Mouse (Mus musculus): Measurements from ENCODE around the gene Adtrp.

Adtrp gene

DNA sequence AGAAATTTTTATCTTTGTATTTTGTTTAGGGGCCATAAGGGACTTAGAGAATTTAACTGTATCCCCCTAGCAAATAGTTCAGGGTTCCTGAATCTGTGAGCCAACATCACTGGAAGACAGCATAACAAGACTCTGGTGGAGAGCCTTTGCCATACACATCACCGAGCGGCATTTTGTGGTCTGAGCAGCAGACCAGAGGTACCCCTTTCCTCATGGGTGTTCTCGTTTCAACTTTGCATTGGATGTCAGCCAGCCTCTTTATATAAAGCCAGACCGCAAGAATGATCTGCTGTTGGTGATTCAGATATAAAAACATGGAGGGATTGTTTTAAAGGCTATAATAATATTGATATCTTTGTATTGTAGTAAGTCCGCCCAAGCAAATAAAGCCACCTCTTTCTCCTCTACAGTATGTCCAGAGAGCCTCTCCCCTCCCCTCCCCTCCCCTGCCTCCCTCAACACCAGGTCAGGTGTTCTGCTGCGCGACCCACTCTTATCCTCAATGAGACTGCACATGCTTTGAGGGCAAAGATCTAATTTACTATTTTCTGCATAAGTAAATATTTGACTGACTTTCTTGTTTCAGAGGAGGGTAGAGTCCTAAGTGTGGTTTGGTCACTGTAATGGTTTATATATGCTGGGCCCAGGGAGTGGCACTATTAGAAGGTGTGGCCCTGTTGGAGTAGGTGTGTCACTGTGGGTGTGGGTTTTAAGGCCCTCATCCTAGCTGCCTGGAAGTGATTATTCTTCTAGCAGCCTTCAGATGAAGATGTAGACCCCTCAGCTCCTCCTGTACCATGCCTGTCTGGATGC, 62.4 kb downstream of the Adtrp start:
- no peak for DNase-seq (ENCODE audit: low read depth, low spot score)

DNA sequence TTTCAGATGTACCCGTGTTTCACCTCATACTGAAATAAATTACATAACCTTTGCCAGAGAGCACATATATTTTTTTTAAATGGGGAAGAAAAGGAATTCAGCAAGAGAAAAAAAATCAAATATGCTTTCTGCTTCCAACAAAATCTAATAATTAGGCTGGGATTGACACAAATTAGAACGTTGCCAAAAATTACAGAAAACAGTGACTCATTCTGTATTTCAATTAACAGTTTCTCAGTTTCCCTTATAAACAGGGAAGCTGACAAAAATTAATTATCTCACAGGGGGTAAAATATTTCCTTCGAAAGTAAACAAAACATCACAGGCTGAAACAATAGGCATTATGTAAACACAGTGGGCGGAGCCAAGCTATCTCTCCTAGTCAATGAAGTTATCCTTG, 67.2 kb downstream of the Adtrp start:
- no peak for DNase-seq (ENCODE audit: low read depth, low spot score)

DNA sequence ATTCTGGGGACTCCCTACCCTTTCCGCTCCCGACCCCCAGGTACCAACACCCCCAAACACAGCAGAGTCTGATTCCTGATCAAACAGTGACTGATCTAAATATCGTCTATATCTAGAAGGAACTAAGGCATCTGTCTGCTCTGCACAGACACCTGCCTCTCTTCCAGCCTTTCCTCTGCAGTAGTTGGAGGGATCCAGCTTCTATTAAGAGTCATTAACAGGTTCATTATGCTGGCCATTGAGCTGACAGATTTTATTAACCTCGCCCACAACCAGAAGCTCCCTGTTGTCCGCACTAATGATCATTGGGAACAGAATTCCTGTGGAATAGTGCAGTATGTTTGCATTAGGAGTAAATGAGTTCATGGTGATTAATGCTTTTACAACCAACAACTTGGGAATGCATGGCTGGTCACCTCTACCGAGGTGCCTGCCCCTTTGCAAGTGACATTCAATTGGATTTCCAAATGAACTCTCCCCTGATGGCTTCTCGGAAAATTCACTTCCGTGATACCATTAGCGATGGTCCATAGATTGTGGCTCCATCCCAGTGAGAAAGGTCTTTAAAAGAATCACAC, 67.8 kb downstream of the Adtrp start:
- no peak for DNase-seq (ENCODE audit: low read depth, low spot score)

DNA sequence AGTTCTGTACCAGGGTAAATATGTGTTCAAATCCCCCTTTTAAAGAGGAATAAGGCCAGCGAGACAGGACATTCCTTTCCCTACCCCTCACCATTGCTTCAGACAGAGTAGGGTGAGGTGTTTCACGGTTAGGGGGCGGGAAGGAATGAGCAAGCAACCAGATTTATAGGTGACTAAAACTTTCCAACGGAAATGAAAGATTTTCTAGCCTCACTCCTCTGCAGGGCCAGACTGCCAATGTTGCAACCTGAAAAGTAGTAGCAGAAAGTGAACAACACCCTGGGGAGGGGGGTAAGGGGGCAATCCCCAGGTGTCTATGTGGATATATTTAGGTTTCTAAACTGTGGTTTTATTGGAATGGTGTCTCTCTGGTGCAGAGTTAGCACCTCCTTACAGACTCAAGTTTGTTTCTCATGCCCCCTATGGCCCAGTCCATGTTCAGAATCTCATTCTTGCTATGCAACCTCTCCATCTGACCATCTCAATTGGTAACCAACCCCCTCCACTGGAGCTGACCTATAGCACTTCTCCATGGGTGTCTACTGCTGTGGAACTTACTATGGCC, 73.6 kb downstream of the Adtrp start:
- no peak for DNase-seq (ENCODE audit: low read depth, low spot score)

DNA sequence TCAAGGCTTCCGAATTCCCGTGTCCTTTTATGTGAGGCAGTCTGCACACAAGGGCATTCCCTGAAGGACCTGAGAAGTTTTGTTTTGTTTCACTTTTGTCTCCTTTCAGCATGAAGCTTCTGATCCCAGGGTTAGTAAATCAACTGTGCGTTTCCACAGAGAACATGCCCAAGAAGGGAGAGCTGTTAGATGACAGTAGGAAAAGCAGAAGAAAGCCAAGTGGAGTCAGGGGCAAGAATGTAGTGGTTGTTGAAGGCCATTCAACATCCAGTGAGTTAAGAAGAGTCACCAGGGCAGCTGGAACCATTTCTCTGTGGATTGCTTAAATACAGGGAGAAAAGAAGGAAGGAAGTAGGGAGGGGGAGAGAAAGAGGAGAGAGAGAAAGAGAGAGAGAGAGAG, 76.4 kb downstream of the Adtrp start:
- no peak for DNase-seq (ENCODE audit: low read depth, low spot score)

DNA sequence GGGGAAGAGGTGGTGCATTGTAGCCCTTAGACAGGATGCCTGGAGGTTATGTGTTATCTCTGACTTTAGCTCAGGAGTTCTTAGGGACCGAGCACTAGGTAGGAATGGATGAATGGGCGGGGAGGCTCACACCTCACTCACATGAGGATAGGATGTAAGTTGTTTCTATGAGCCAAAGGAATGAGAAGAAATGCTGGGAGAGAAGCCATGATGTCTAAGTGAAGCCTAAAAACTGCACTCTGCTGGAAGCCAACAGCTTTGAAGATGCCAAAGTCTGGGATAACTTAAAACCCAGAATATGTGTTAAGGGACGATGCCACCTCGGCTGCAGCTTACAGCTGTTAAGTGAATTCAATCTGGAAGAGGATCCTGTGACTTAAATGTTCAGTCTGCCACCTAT, 79.5 kb downstream of the Adtrp start:
- DNase-seq (ENCODE audit: low read depth, low spot score): no peak

DNA sequence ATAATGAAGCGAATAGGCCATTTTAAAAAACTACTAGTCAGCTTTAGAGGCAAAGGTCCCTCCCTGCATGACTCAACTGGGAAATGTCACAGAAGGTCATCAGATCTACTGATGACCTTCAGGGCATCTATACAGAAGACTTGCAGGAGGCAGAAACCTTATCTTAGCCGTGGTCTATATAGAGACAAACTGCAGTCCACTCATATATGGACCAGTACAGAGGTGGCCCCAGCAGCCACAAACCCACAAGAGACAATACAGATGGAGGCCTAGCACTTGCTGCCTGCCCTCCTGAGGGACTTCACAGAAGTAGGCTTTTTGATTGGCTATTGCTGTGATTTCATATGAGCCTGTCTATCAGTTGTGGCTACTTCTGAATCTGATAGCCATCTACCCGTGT, 85.5 kb downstream of the Adtrp start:
- no peak for DNase-seq (ENCODE audit: low read depth, low spot score)

DNA sequence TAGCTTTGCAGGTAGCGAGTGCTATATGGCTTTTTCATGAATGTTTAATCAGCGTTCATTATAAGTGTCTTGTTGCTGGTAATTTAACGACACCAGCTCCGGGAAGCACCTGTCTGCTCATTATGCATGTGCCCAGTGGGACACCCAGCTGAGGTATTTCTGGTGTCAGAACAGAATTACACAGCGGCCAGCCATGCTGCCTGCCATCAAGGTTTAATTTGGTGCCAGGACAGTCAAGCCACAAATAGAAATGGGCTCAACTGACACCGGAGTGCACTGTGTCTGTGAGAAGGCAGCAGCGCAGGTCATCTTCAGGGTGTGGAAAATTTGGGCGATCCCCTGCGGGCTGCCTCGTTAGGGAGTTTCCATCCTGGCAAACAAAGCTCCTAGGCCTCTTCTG, 87.0 kb downstream of the Adtrp start:
- no peak for DNase-seq (ENCODE audit: low read depth, low spot score)

DNA sequence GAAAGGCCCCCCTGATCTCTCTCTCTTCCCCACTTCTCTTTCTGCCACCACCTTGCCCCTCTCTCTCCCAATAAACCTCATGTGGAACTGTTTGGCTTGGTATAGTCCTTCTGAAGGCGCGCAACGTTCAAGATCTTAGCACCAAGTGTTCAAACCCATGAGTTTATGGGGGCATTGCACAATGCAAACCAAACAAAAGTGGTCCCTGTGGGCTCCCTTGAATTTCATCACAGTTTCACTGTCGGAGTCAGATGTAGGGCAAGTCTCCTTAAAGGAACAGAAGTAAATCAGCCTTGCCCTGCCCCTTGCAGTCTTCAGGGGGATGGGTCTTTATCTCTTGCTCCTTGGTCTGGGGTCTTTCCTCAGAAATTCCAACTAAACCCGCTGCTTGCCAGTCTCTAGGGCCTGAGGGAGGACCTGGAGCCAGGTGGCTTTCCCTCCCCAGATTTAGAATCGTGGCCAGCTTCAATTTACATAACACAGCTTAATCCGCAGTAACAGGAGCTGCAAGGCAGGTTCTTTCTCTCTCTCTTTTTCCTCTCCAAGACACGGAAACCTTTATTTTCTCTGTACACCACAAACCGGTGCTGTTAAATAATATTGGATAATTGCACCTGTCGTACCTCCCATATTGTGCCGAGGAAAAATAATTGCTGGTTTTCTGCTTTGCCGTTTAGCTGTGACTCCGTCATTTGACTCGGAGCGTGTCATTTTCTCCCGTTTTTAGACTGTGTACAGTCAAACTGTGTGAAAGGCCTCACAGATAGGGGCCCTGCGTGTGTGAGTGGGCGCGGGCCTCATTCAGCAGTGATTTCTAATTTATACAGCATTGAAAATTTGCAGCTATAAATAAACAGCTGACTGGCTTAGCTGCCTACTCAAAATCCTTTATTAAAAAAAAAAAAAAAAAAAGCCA, 88.7 kb downstream of the Adtrp start:
- DNase-seq (ENCODE audit: low read depth, low spot score): no peak

DNA sequence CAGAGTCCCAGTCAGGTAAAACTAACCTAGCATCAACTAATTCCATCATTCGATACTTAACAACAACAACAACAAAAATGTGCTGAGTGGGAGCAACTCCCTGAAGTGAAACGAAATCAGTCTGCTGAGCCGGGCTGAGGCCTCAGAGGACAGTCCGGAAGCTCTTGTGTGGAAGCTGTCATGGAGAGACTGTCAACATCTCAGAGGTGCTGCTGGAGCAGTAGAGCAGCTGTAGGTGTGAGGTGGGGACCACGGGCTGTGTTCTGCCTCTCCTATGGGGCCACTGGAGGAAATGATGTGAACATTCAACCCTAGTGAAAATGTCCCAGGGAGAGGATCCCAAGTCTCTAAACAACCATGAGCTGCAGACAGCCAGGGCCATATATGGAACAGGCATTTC, 94.4 kb downstream of the Adtrp start:
- DNase-seq (ENCODE audit: low read depth, low spot score): no peak

DNA sequence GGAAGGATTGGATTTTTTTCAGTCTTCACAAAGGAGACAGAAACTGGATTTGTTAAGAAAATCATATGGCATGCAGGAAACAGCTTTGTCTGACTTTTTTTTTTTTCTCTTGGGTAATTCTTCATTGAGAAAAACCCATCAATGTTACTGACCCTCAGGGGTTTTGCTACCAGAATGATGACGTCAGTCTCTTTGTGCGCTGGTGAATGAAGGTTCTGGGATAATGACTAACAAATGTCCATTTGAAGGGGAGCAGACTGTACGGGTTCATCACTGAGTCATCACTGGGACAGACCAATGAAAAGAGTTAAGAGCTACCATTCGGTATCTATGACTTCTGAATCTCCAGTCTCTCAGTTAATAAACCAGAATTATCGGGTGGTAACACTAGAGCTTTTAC, 97.0 kb downstream of the Adtrp start:
- DNase-seq (ENCODE audit: low read depth, low spot score): no peak

DNA sequence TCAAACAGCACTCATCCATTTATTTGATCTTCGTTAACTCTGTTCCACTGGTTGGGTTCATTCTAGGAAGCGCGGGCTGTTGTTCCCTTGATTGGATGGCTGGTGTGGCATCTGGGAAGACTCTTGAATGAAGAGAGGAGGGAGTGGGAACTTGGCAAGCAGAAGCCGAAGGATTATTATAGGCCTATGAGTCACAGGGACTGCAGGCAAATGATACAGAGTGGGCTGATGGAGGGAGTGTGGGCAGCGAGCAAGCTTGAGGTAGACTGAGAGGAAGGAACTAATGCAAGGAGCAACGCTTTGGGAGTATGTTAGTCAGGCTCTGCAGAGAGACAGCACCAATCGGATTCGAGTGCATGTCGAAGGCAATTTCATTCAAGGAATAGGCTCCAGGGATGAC, 98.6 kb downstream of the Adtrp start:
- no peak for DNase-seq (ENCODE audit: low read depth, low spot score)

DNA sequence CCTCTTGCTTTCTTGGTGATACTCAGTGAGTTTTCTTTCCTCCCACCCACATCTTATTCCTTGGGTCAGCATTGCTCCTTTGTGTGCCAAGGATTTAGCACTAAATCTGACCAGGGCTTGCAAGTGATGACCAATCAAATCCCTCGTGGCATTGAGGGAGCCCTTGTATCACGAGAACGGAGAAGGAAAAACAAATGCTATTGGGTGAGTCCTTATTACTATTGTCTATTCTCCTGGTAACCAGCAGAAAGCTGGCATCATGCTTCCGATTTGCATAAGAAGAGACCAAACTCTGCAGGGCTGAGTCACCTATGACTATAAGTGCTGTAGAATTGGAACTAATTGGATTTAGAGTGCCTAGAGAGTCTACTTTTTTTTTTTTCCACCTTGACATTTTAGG, 99.8 kb downstream of the Adtrp start:
- DNase-seq (ENCODE audit: low read depth, low spot score): no peak

DNA sequence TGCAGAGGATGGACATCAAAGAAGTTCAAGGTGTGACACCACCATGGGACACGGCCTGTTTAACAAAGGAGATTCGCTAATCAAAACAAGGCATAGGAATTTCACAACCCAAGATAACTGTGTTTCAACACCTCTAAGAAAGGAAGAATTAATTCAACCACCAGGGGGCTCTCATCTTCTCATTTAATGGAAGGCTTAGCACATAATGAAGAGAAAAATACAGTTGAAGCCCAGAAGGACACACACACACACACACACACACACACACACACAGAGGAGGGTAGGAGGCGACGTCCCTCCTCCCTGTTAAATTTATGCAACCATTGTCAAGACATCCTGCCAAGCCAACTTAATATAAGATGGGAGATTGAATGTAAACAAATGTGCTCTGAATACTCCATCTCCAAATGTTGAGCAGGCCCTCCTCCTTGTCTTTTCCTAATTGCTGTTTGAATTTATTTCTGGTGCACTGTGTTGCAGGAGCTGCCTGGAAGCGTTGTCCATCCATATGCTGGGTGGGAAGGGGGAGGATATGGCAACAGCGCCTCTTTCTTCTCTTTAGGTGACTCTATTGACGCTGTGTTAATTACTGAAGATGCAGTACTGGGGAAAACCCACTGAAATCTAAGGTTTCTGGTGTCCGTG, 100.4 kb downstream of the Adtrp start:
- peak; percentile 49 for DNase-seq (ENCODE audit: low read depth, low spot score)

DNA sequence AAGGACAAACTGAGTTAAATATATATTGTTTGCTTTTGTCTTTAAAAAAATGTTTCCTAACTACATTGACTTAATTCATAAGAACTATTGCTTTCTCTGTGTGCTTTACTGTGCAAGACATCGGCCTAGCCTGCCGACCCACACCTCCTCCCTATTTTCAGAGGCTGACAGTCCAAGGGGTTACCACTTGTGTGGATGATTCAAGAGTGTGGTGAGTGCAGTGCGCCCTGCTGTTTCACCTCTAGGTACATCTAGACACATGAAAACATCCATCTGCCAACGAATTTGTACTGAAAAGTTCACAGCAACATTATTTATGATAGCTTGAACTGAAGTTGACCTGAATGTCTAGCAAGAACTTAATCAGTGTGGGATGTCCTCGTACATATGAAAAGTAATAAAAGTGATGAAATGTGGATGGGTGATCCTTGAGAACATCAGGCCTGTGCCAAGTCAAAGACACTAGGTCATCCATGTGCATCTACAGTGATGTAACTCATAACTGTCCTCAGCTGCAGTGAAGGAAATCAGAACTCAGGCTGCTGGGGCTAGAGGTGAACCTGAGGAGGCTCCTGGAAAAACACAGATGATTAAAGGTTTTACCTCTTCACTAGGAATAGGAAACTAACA, 106.9 kb downstream of the Adtrp start:
- no peak for DNase-seq (ENCODE audit: low read depth, low spot score)

DNA sequence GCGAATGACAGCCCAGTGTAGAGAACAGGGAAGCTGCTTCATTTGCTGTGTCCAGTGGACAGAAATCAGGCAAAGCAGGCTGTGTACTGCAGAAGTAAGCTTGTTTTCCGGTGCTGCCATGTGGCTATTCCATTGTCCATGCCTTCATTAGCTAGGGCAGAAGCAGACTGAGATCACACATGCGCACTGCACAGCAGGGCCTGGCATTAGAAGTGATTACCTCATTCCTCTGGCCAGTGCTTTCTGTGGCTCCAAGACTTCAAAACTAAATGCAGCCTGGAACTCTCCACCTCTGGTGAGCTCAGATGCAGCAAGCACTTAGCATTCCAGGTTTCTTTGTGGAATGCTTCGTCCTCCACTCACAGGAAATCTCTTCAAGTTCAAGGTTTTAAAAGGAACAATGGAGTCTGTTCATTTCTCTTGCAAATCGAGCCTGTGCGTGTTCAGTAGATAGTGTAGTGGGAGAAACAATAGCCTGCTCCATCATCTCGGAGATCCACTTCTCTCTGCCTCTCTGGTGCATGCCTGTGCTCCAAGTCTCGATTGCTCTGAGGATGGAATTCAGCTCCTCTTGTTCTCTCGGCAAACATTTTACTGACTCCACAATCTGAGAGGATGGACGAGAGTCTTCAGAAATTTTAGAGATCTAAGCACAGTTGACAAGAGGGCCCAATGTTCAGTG, 109.7 kb downstream of the Adtrp start:
- peak; percentile 83 for DNase-seq (ENCODE audit: low read depth, low spot score)

DNA sequence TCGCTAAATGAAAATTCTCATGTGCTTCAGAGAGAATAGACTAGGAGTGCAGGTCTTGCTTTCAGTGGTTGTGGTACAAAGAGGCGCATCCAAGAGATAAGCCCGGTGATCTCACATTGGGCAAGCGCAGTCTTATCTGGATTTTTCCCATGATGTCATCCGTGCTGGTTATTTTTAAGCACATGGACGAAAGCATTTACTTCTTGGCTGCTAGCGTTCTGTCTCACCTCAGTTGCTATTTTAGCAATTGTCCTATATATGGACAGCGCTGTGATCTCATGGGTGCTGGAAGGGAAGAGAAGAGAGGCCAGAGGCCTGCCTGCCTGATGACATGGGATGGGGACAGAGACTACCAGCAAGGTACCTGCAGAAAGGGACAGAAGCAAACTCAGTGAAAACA, 117.8 kb downstream of the Adtrp start:
- DNase-seq (ENCODE audit: low read depth, low spot score): no peak

DNA sequence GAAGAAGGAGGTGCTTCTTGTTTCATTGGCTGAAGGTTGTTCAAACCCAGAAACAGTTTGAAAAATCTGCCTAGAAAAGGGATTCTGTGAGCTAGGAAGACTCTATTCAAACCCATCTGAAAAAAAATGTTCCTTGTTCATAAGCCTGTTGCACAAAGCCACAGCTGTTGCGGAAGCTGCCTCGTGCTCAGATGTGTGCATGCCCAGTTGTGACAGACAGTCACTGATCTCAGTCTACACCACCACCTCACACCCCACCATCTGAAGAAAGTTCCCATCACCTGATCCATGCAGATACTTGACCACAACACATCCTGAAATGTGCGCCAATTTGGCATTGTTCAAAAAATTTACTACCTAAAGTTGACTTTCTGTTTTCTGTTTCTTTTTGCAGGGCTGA, 119.7 kb downstream of the Adtrp start:
- DNase-seq (ENCODE audit: low read depth, low spot score): no peak

DNA sequence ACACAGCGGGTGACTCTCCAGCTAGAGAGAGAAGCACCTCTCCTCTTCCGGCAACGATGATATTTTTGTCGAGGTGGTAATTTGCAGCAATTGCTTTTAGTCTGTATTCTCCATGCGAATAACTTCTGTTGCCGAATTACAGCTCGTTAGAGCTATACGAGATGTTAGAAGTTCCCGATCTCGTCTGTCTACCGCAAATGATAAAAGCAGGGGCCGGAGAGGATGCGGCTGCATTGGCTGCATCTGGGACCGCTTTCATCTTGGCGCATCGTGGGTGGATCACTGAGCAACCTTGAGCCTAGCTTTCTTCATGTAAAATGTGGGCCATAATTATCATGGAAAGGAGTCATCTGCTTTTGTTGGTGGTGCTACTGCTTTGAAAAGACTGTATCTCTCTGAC, 128.2 kb downstream of the Adtrp start:
- no peak for DNase-seq (ENCODE audit: low read depth, low spot score)

DNA sequence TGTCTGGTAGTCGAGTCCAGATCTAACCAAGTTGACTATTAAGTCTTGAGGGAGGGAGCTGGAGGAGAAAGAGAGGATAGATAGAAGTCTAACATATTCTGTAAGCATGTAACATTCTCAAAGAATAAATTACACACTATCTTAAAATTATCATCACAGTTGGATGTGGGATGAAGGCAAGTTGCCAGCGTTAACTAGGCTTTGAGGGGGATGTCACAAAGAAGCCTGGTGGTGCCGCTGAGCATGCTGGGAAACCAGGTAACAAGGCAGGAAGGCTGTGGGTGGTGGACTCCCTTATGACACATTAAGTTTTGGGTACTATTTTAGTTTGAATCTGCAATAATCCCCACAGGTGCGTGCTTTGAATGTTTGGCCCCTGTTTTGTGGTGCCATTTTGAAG, 129.4 kb downstream of the Adtrp start:
- no peak for DNase-seq (ENCODE audit: low read depth, low spot score)

Data from ES-CJ7 (cell line).